Mouse (Mus musculus): Measurements from ENCODE around the gene Kank1. TPM values are rescaled to one million over a fixed set of nuclear protein-coding genes. Genes with fewer than 3 reads are reported as not detected.

Kank1 gene
- polyA plus RNA-seq, 1 experiment from 2014 or later, result 8.2 TPM

DNA sequence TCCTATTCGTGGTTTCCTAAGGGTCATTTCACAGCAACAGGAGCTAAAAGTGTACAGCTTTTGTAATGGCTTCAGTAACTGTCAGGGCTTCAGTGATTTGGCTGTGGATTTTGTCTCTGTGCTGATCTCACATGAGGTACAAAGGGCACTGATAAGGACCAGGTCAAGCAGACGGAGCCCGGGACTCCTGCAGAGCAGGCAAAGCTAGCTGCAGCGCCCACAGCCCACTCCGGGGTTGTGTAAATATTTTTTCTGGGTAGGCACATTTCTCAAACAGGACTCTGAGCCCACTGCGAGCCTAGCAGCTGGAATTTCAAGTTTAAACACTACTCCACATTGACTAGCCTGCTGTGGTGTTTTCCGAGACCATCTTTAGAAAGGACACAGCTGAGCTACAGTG, 145.2 kb downstream of the Kank1 start:
- Histone ChIP-seq H3K9me3 (ENCODE audit: low read length) (no peaks in the 10 kb centered on the region), H3K4me3 (ENCODE audit: low read depth, low read length) (peak overlapping the region; percentile 29), H3K27me3 (ENCODE audit: insufficient read depth, low read length) (no peaks in the 10 kb centered on the region), H3K27ac (ENCODE audit: low read depth) (peak overlapping the region; percentile 89), H3K36me3 (replicated peaks; ENCODE audit: insufficient read depth, low read length) (no peaks in the 10 kb centered on the region), H3K4me2 (ENCODE audit: low read depth, low read length) (peak overlapping the region; percentile 43; the same call in 1 of the 2 replicates), H3K9ac (replicated peaks) (peak overlapping the region; percentile 49), H3K4me1 (ENCODE audit: insufficient read depth) (peaks cover 14% of the 10 kb centered on the region; the same call in 1 of the 2 replicates)
- TF ChIP-seq CTCF (IDR thresholded peaks at IDR 0.05; ENCODE audit: low read depth) (no peak), EP300 (IDR thresholded peaks at IDR 0.05; ENCODE audit: low read depth) (peak; percentile 64)
- peak; percentile 96 for ATAC-seq
- DNase-seq, result peak; percentile 68
- WGBS (ENCODE audit: insufficient replicate concordance), result 20% methylated on average over 7 of the region's 7 CpGs

DNA sequence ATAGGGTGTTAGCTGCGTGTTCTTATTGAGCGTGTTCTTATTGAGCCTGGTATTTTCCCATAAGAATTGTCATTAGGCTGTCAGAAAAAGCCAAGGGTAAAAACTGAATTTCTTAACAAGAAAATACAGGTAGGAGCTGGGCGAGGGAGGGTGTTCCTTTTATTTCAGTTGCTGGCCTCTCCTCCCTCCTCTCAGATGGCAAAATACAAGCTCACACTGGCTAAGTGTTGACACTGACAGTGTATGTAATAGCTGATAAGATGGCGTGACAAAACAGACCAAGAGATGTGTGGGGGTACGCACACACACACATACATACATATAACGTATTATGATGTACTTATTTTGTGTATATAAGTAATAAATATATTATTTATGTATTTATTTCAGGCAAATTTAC, 145.7 kb downstream of the Kank1 start:
- H3K36me3 ChIP-seq (replicated peaks; ENCODE audit: insufficient read depth, low read length), result no peaks in the 10 kb centered on the region
- no peaks in the 10 kb centered on the region for H3K27me3 ChIP-seq (ENCODE audit: insufficient read depth, low read length)
- H3K9me3 ChIP-seq (ENCODE audit: low read length), result no peaks in the 10 kb centered on the region
- H3K4me3 ChIP-seq (ENCODE audit: low read depth, low read length), result peak overlapping the region; percentile 29
- ATAC-seq (peak; percentile 61), DNase-seq (no peak)
- peaks cover 17% of the 10 kb centered on the region; the same call in 1 of the 2 replicates for H3K4me1 ChIP-seq (ENCODE audit: insufficient read depth)
- H3K4me2 ChIP-seq (ENCODE audit: low read depth, low read length), result peak overlapping the region; percentile 31
- H3K9ac ChIP-seq (replicated peaks), result peak overlapping the region; percentile 49
- H3K27ac ChIP-seq (ENCODE audit: low read depth), result peak overlapping the region; percentile 89
- no peak for TF ChIP-seq EP300 (IDR thresholded peaks at IDR 0.05; ENCODE audit: low read depth)
- TF ChIP-seq CTCF (IDR thresholded peaks at IDR 0.05; ENCODE audit: low read depth), result no peak
- WGBS (ENCODE audit: insufficient replicate concordance), result 55% methylated on average over 6 of the region's 6 CpGs

DNA sequence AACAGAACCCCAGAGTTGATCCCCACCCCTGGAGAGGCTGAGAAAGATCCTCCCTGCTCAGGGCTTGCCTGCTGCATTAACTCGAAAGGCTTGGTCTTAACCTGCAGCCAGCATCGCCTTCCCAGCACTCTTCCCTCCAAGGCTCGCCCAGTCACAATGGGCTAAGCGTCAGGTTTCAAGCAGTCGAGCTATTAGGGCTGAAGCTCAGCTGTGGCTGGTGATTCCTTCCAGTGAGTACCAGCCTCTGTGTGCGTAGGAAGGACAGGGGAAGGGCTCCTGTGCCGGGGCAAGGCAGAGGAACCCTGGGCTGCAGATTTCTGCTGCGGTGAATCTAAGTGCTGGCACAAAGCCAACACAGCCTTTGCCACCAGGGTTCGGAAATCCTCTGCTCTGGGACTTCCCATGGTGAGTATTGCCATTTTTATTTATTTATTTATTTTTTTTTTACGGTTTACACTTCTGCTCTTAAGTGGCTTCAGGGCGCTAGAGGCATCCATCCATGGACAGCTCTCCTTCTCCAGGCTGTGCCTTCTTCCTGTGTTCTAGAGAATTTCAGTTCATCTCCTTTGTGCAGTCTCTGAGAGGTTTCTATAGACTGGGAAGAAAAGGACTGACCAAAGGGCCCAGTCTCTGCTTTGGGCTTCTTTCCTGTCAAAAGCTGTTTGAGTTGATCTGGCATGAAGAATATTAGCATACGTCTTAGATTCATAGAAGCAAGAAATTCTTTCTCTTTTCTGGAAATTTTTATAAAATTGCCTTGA, 146.8 kb downstream of the Kank1 start:
- H3K4me1 ChIP-seq (ENCODE audit: insufficient read depth), result peaks cover 17% of the 10 kb centered on the region; the same call in 1 of the 2 replicates
- no peaks in the 10 kb centered on the region for H3K9me3 ChIP-seq (ENCODE audit: low read length)
- H3K9ac ChIP-seq (replicated peaks), result peak overlapping the region; percentile 52
- peak; percentile 40 for DNase-seq
- peak overlapping the region; percentile 34 for H3K4me3 ChIP-seq (ENCODE audit: low read depth, low read length)
- TF ChIP-seq EP300 (IDR thresholded peaks at IDR 0.05; ENCODE audit: low read depth) (no peak), CTCF (IDR thresholded peaks at IDR 0.05; ENCODE audit: low read depth) (no peak)
- H3K27ac ChIP-seq (ENCODE audit: low read depth), result peak overlapping the region; percentile 73
- peak; percentile 6; the same call in 1 of the 2 replicates for ATAC-seq
- peak overlapping the region; percentile 58 for H3K4me2 ChIP-seq (ENCODE audit: low read depth, low read length)
- no peaks in the 10 kb centered on the region for H3K36me3 ChIP-seq (replicated peaks; ENCODE audit: insufficient read depth, low read length)
- H3K27me3 ChIP-seq (ENCODE audit: insufficient read depth, low read length), result no peaks in the 10 kb centered on the region
- 14% methylated on average over 12 of the region's 12 CpGs for WGBS (ENCODE audit: insufficient replicate concordance)

DNA sequence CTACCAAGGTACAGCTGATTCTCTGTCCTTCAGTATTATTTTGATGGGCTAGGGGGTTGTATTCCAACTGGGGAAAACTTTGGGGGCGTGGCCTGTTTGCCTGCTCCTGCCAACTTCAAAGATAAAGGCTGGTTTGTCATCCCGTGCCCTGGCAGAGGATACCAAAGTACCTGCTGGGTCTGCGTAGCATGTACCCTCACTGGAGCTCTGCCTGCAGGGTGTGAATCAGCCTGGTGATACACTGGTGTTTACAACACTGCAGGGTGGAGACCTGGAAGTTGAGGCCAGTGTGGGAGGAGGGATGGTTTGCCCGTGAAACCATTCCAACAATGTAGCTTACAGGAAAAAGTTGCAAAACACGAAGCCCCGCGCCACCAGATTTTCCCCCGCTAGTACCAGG, 149.2 kb downstream of the Kank1 start:
- no peak overlapping the region for H3K4me3 ChIP-seq (ENCODE audit: low read depth, low read length)
- no peak for TF ChIP-seq CTCF (IDR thresholded peaks at IDR 0.05; ENCODE audit: low read depth)
- no peak for TF ChIP-seq EP300 (IDR thresholded peaks at IDR 0.05; ENCODE audit: low read depth)
- no peak overlapping the region; the same call in 1 of the 2 replicates for H3K9ac ChIP-seq (replicated peaks)
- H3K4me1 ChIP-seq (ENCODE audit: insufficient read depth), result peaks cover 16% of the 10 kb centered on the region; the same call in 1 of the 2 replicates
- peak overlapping the region; percentile 9; the same call in 1 of the 2 replicates for H3K4me2 ChIP-seq (ENCODE audit: low read depth, low read length)
- no peak for DNase-seq
- H3K27me3 ChIP-seq (ENCODE audit: insufficient read depth, low read length), result no peaks in the 10 kb centered on the region
- H3K36me3 ChIP-seq (replicated peaks; ENCODE audit: insufficient read depth, low read length), result no peaks in the 10 kb centered on the region
- no peak overlapping the region for H3K27ac ChIP-seq (ENCODE audit: low read depth)
- WGBS (ENCODE audit: insufficient replicate concordance), result 50% methylated on average over 8 of the region's 8 CpGs
- H3K9me3 ChIP-seq (ENCODE audit: low read length), result no peaks in the 10 kb centered on the region
- ATAC-seq, result no peak

DNA sequence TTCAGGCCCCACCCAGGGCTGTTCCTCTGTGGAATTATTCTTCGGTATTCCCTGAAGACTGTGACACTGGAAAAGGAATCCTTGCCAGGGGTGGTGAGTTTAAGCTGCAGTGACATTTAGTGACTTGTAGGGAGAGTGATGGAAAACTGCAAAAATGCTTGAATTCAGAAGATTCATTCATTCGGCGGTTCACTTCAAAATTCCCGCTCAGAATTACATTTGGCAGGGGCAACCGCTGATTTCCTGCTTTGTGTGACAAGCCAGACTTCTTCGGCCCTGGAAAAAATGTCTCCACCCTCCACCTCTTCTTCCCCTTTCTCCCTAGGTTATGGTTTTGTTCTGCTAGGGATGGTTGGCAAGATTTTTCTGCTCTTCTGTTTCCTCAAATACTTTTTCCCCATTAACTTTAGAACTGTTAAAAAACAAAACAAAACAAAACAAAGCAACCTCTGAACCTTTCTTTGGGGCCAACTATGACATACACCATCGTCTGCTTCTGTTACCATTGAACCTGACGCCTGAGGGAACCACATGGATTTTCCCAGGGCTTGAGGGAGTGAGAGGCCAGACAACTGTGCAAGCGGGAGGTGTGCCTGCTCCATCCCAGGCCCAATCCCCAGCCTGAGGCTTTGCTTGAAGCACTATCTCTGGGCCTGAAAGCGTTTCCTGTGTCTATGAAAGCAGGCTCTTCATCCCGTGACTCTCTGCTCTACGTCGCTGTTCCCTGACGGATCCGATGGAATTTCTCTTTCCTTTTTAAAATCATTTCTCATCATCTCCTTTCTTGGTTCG, 150.1 kb downstream of the Kank1 start:
- Histone ChIP-seq H3K27me3 (ENCODE audit: insufficient read depth, low read length) (no peaks in the 10 kb centered on the region), H3K4me2 (ENCODE audit: low read depth, low read length) (no peak overlapping the region), H3K9me3 (ENCODE audit: low read length) (no peaks in the 10 kb centered on the region), H3K4me3 (ENCODE audit: low read depth, low read length) (no peak overlapping the region), H3K4me1 (ENCODE audit: insufficient read depth) (peaks cover 14% of the 10 kb centered on the region; the same call in 1 of the 2 replicates), H3K27ac (ENCODE audit: low read depth) (peak overlapping the region; percentile 44), H3K36me3 (replicated peaks; ENCODE audit: insufficient read depth, low read length) (no peaks in the 10 kb centered on the region), H3K9ac (replicated peaks) (no peak overlapping the region)
- no peak for TF ChIP-seq CTCF (IDR thresholded peaks at IDR 0.05; ENCODE audit: low read depth)
- TF ChIP-seq EP300 (IDR thresholded peaks at IDR 0.05; ENCODE audit: low read depth), result no peak
- 55% methylated on average over 16 of the region's 16 CpGs for WGBS (ENCODE audit: insufficient replicate concordance)
- ATAC-seq (no peak), DNase-seq (no peak)

DNA sequence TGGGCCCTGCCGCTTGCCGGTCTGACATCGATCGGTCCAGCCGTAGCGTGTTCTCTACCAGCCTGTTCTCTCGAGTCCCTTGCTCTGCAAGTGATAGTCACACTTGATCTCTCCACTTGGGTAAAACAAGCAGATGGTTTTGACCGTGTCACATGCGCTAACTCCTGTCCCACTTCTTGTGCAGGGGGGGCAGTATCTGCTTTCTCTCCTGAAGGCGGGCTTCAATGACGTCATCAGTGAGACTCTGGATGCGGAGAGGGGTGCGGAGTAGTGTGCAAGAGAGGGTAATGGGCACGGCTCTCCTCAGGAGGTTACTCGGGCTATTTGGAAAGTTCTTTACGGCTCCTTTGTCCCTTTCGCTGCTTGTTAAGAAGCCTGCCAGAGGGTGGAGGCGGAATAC, 151.1 kb downstream of the Kank1 start:
- peaks cover 14% of the 10 kb centered on the region; the same call in 1 of the 2 replicates for H3K4me1 ChIP-seq (ENCODE audit: insufficient read depth)
- no peak overlapping the region for H3K27ac ChIP-seq (ENCODE audit: low read depth)
- H3K9me3 ChIP-seq (ENCODE audit: low read length), result no peaks in the 10 kb centered on the region
- TF ChIP-seq EP300 (IDR thresholded peaks at IDR 0.05; ENCODE audit: low read depth) (no peak), CTCF (IDR thresholded peaks at IDR 0.05; ENCODE audit: low read depth) (no peak)
- no peak for ATAC-seq
- no peak overlapping the region for H3K4me2 ChIP-seq (ENCODE audit: low read depth, low read length)
- H3K4me3 ChIP-seq (ENCODE audit: low read depth, low read length), result no peak overlapping the region
- no peaks in the 10 kb centered on the region for H3K27me3 ChIP-seq (ENCODE audit: insufficient read depth, low read length)
- no peak for DNase-seq
- 87% methylated on average over 18 of the region's 18 CpGs for WGBS (ENCODE audit: insufficient replicate concordance)
- H3K36me3 ChIP-seq (replicated peaks; ENCODE audit: insufficient read depth, low read length), result no peaks in the 10 kb centered on the region
- H3K9ac ChIP-seq (replicated peaks), result no peak overlapping the region
